Mouse (Mus musculus) midbrain, embryonic 16.5 days (tissue): ENCODE measurements around the gene Sema3a. TPM values are rescaled to one million over a fixed set of nuclear protein-coding genes. Genes with fewer than 3 reads are reported as not detected.
"Not testable (repeated sequence)": the region's sequence is repeated elsewhere in the genome, so short reads cannot be mapped to it uniquely, and the experiment has no call there.

Source experiments
- ATAC-seq: fragments of 200-750 bp; cut with Nextera tagmentation; 2 replicates; pipeline ENCODE4 v1.8.0; 2017; ENCODE audit warnings: moderate TSS enrichment
- H3K27ac ChIP-seq: fragments of 300-500 bp; sonication (generic); 2 replicates; pipeline ENCODE4 v1.5.1; 2014; ENCODE audit warnings: mild to moderate bottlenecking, low read length, mixed read lengths
- H3K27me3 ChIP-seq: fragments of 300-500 bp; sonication (generic); 2 replicates; pipeline ENCODE4 v1.6.1; 2014; ENCODE audit warnings: low read depth, low read length, mixed read lengths; ENCODE audit not compliant: control insufficient read depth, insufficient read depth
- H3K36me3 ChIP-seq: fragments of 300-500 bp; sonication (generic); 2 replicates; pipeline ENCODE4 v1.6.1; 2014; ENCODE audit warnings: mild to moderate bottlenecking, low read length, moderate library complexity, mixed read lengths; ENCODE audit not compliant: control insufficient read depth, insufficient read depth
- H3K4me1 ChIP-seq: fragments of 300-500 bp; sonication (generic); 2 replicates; pipeline ENCODE4 v1.6.1; 2014; ENCODE audit warnings: mild to moderate bottlenecking, low read length, mixed read lengths; ENCODE audit not compliant: control insufficient read depth, insufficient read depth
- H3K4me2 ChIP-seq: fragments of 300-500 bp; sonication (generic); 2 replicates; pipeline ENCODE4 v1.6.1; 2014; ENCODE audit warnings: mild to moderate bottlenecking, low read length, mixed read lengths
- H3K4me3 ChIP-seq: fragments of 300-500 bp; sonication (generic); 2 replicates; pipeline ENCODE4 v1.5.1; 2014; ENCODE audit warnings: low read depth, mild to moderate bottlenecking, low read length, moderate library complexity, mixed read lengths
- H3K9ac ChIP-seq: fragments of 300-500 bp; sonication (generic); 2 replicates; pipeline ENCODE4 v1.6.1; 2014; ENCODE audit warnings: low read depth, low read length, mixed read lengths
- H3K9me3 ChIP-seq: fragments of 300-500 bp; sonication (generic); replicated peaks from 2 replicates; pipeline ENCODE4 v1.6.1; 2014; ENCODE audit warnings: mild to moderate bottlenecking, low read length, mixed read lengths; ENCODE audit not compliant: control insufficient read depth, poor library complexity, severe bottlenecking
- WGBS: fragments of 180-500 bp; shearing (Covaris S2); extraction: QIAGEN DNeasy Blood & Tissue Kit; methylation state at CpG from one replicate; pipeline ENCODE4 v1.1.7; 2014; 5-methylcytosine and 5-hydroxymethylcytosine counted together
- polyA plus RNA-seq: library from polyadenylated mRNA; unstranded; fragments of >200 nt; fragmentation: Nextera tagmentation; extraction: Ambion mirVana; gene quantifications from 2 replicates; pipeline ENCODE4 v1.2.1, GENCODE M21; 2015

Sema3a gene
- polyA plus RNA-seq, 1 experiment from 2014 or later, result 7.2 TPM

GRCm38 (mm10) chr5:13585559-13586207, 460.5 kb downstream of the Sema3a start:
- ATAC-seq, result no peak
- Histone ChIP-seq H3K9me3 (no peaks in the 10 kb centered on the region), H3K4me1 (no peaks in the 10 kb centered on the region), H3K9ac (no peak overlapping the region), H3K4me3 (no peak overlapping the region), H3K36me3 (no peaks in the 10 kb centered on the region), H3K27ac (no peak overlapping the region), H3K27me3 (no peaks in the 10 kb centered on the region), H3K4me2 (no peak overlapping the region)

DNA sequence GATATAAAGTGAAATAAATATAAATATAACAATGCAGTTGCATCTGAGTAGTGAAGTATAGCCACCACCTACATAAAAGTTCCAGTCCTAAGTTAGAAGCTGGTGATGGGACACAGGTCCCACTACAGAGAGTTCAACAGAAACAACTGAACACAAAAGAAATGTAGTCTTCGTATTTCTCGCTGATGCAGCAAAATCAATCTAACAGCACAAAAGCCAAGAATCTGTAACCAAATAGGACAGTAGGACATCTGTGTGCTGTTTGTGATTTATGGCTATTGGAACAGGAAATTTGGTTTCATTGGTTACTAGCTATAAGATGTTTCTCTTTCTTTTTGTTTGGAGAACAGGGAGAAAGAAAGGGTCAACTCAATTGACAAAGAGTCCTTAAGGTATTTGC, 469.2 kb downstream of the Sema3a start:
- Histone ChIP-seq H3K27ac (no peak overlapping the region), H3K4me2 (no peak overlapping the region), H3K9me3 (no peaks in the 10 kb centered on the region), H3K4me3 (no peak overlapping the region), H3K27me3 (no peaks in the 10 kb centered on the region), H3K4me1 (no peaks in the 10 kb centered on the region), H3K9ac (no peak overlapping the region), H3K36me3 (no peaks in the 10 kb centered on the region)
- 93% methylated on average over 2 of the region's 2 CpGs for WGBS
- no peak for ATAC-seq

DNA sequence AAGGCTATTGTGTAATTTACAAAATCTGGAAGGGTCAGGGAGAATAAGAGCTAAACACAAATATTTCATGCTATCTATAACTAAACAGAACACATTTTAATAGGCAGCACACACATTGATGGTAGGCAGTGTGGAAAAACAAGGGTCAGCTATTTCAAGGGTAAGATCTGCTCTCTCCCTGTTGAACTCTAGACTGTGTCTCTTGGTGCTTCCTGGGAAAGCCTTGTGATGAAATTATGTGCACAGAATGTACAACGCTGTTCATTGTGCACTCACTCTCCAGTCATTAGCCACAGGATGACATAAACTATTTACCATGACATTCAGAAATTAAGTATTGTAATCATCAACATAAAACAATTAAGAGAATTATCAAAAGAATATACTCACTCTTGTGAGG, 486.4 kb downstream of the Sema3a start:
- Histone ChIP-seq H3K9ac (no peak overlapping the region), H3K36me3 (no peaks in the 10 kb centered on the region), H3K4me2 (no peak overlapping the region), H3K27ac (no peak overlapping the region), H3K9me3 (no peaks in the 10 kb centered on the region), H3K27me3 (no peaks in the 10 kb centered on the region), H3K4me3 (no peak overlapping the region), H3K4me1 (no peaks in the 10 kb centered on the region)
- ATAC-seq, result no peak
- WGBS, result 79% methylated on average over 1 of the region's 1 CpGs

- H3K9ac ChIP-seq, result no peak overlapping the region
- H3K9me3 ChIP-seq, result no peaks in the 10 kb centered on the region
- 79% methylated on average over 2 of the region's 2 CpGs for WGBS
- no peaks in the 10 kb centered on the region for H3K4me1 ChIP-seq
- no peak overlapping the region for H3K4me2 ChIP-seq
- H3K36me3 ChIP-seq, result no peaks in the 10 kb centered on the region
- no peaks in the 10 kb centered on the region for H3K27me3 ChIP-seq
- no peak overlapping the region for H3K27ac ChIP-seq
- no peak for ATAC-seq
- H3K4me3 ChIP-seq, result no peak overlapping the region
Observed at GRCm38 (mm10) chr5:13612088-13612487, 486.9 kb downstream of the Sema3a start.

DNA sequence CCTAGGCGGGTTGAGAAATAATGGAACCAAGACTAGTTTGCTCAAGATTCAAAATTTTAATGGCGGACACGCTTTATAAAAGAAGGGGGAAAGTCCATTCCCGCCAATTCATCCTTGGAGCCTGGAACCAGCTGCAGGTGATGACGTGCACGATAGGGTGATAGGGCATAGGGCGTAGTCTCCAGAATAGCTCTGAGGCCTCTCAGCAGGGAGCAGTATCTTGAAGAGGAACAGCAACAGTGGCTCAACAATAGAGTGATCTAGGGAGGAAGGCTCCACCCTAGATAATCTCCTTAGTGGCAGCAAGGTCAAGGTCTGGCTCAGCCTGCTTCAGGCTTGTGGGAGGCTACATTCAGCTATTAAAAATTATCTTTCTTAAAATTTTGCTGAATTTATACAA, 489.4 kb downstream of the Sema3a start:
- H3K9ac ChIP-seq, H3K4me2 ChIP-seq, H3K27ac ChIP-seq, ATAC-seq, H3K4me1 ChIP-seq, H3K4me3 ChIP-seq, H3K36me3 ChIP-seq, H3K9me3 ChIP-seq, H3K27me3 ChIP-seq: not testable (repeated sequence)
- WGBS, result 62% methylated on average over 7 of the region's 7 CpGs

- no peaks in the 10 kb centered on the region for H3K4me1 ChIP-seq
- no peak overlapping the region for H3K4me2 ChIP-seq
- H3K4me3 ChIP-seq, result no peak overlapping the region
- no peak overlapping the region for H3K9ac ChIP-seq
- H3K9me3 ChIP-seq, result no peaks in the 10 kb centered on the region
- no peak for ATAC-seq
- WGBS, result 83% methylated on average over 2 of the region's 2 CpGs
- no peaks in the 10 kb centered on the region for H3K36me3 ChIP-seq
- H3K27me3 ChIP-seq, result peaks cover 3% of the 10 kb centered on the region; the same call in 1 of the 2 replicates
- no peak overlapping the region for H3K27ac ChIP-seq
Observed at GRCm38 (mm10) chr5:13615907-13616306, 490.7 kb downstream of the Sema3a start.

- H3K27ac ChIP-seq, result no peak overlapping the region
- H3K4me1 ChIP-seq, result no peaks in the 10 kb centered on the region
- peaks cover 3% of the 10 kb centered on the region for H3K27me3 ChIP-seq
- ATAC-seq, result 0 out of 2 replicates have a peak, but pooled peaks have one; percentile 54
- H3K4me2 ChIP-seq, result no peak overlapping the region
- no peaks in the 10 kb centered on the region for H3K9me3 ChIP-seq
- WGBS, result 59% methylated on average over 7 of the region's 7 CpGs
- H3K4me3 ChIP-seq, result no peak overlapping the region
- no peaks in the 10 kb centered on the region for H3K36me3 ChIP-seq
- H3K9ac ChIP-seq, result no peak overlapping the region
Observed at GRCm38 (mm10) chr5:13622578-13622977, 497.4 kb downstream of the Sema3a start.

DNA sequence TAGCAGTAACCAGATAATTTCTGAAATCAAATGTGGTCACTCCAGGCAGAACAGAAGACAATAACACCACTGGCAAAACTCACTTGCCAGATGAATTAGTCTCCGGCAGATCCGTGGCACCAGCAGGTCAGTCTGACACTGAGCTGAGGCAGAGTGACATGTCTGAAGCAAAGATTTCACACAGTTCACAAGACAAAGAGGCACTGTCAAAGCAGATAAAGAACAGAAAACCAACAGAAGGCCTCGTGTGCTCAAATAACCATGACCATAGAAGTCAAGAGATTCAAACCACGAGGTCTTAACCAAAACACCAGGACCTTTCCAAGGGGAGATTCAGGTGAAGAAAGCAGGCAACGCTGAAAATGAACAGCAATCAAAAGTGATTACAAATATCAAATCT, 499.5 kb downstream of the Sema3a start:
- 16% methylated on average over 5 of the region's 5 CpGs for WGBS
- Histone ChIP-seq H3K4me3 (no peak overlapping the region), H3K4me2 (no peak overlapping the region), H3K27me3 (no peaks in the 10 kb centered on the region; the same call in 1 of the 2 replicates), H3K4me1 (peaks cover 7% of the 10 kb centered on the region), H3K27ac (no peak overlapping the region), H3K9me3 (no peaks in the 10 kb centered on the region), H3K36me3 (no peaks in the 10 kb centered on the region), H3K9ac (no peak overlapping the region)
- ATAC-seq, result no peak

DNA sequence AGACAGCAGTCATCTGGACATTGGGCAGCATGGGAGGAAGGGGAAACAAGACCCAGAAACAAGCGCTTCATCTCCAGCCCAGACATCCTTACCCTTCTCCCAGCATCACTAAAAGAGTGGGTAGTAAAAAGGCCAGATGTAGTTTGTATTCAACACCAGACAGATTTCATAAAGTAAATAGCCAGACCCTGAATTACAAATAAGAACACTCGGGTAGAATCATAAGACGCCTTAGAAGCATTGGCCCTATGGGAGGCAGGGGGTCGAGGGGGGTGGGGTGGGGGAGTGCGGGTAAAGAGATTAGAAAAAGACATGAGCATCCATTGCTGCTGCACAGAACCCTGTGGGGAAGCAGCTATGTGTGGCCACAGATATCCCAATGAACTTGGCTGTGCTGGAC, 500.9 kb downstream of the Sema3a start:
- Histone ChIP-seq H3K4me2 (no peak overlapping the region), H3K36me3 (no peaks in the 10 kb centered on the region), H3K27me3 (no peaks in the 10 kb centered on the region; the same call in 1 of the 2 replicates), H3K9ac (no peak overlapping the region), H3K4me1 (peaks cover 7% of the 10 kb centered on the region), H3K4me3 (no peak overlapping the region), H3K27ac (no peak overlapping the region), H3K9me3 (no peaks in the 10 kb centered on the region)
- ATAC-seq, result no peak
- WGBS, result 46% methylated on average over 5 of the region's 5 CpGs
